Mouse (Mus musculus): ENCODE data around the gene Crim1.

GRCm38 (mm10) chr17:78382321-78382720, 182.3 kb downstream of the Crim1 start:
- TF ChIP-seq POLR2A (IDR thresholded peaks at IDR 0.05; ENCODE audit: low read depth, low read length): no peak
- no peak for TF ChIP-seq CTCF (IDR thresholded peaks at IDR 0.05; ENCODE audit: extremely low read depth, insufficient read length, insufficient replicate concordance, low read depth, low read length)

Measured in small intestine, adult 2 months (tissue).